Mouse (Mus musculus) neural tube, embryonic 10.5 days (tissue): ENCODE data around the gene Arrdc4.

Experiments used
- DNase-seq: peaks from one replicate; pipeline ENCODE4 v3.0.0-alpha.2; 2017; ENCODE audit warnings: low spot score; ENCODE audit errors: extremely low spot score

The Arrdc4 gene

DNA sequence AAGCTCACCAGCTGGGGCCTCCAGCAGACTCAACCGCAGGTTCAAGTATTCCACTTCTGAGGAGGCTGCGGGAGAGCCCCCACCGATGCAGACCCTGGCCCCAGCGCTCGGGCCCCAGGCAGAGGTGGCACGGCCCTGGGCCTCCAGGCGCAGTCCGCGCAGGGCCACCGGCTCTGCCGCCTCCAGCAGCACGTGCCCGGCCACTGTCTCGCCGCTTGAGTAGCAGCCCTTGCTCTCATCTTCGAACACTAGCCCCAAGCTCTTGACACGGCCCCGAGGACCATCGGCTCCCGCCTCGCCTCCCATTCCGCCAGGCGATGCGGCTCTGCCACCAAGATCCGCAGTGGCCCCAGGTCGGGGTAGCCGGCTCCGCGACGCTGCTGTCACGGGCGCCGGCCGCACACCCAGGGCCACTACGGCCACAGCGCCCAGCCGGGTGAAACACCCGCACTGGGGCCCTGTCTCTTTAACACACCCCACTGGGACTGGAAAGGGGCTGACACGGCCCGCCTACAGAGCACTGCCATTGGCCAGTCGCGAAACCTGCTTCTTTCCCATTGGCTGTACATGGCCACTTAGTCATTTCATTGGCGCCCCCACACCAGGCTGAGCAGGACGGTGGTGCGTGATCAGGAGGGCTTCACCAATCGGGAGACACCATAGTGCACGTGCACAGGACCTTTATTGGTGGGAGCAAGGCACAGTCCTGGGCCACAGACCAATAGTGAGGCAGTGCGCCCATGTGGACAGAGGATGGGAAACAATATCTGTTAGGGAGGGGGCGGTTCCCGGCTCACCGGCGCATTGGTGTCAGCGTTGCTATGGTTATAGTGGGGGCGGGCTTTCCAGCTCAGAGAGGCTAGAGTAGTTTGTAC lies at the start of gene Arrdc4:
Gene Arrdc4, minus strand, starts transcription at position 481 of the 875 bp plus-strand sequence.
- DNase-seq, result peak; percentile 98

DNA sequence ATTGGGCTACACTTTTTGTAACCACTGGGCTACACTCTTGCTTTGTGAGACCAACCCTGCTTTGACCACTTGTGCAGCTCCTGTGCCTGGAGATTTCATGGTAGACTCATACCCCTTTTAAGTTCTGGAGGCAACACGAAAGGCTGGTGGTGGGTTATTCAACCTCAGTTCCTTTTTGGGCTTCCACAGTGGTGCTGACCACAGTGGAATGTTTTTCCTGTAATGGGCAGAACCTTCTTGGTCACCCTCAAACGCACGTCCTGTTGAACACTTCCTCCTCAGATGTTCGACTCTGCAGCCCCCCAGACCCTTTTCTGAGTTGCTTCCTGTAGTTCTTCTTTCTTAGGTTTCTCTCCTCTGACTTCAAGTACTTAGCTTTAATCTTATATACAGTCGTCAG lies 46.5 kb upstream of the Arrdc4 start:
- no peak for DNase-seq

DNA sequence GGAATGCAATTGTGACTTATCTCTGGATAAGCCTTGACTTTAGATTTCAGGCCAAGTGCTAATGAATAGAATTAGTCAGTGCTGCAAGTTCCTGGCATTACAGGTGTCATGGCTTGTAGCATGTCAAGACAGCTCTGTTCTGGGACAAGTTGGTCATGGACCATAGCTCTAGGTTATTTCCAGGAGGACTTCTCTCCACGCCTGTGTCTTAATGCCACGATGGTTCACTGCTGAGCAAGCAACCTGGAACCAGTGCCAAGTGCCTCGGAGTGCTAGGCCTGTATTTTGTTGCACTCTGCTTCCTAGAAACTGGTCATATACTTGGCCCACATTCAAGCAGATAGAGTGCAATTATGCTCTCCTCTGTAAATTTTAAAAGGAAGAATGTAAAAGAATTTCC lies 39.7 kb upstream of the Arrdc4 start:
- DNase-seq, result no peak

DNA sequence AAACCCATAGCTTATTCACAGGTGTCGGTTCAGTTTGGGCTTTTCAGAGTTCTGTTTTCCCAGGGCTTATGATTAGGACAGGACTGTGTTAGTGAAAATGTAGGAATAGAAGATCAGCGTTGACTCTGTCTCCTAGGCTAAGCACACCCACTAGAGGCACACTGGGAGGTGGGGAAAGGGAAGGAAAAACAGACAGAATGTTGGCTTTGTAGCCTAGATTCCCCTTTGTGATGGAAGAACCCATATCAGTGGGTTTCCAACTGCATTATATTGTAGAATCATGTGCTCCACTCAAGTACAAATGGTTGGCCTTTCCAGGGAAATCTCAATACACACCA lies 22.7 kb upstream of the Arrdc4 start:
- DNase-seq, result no peak

DNA sequence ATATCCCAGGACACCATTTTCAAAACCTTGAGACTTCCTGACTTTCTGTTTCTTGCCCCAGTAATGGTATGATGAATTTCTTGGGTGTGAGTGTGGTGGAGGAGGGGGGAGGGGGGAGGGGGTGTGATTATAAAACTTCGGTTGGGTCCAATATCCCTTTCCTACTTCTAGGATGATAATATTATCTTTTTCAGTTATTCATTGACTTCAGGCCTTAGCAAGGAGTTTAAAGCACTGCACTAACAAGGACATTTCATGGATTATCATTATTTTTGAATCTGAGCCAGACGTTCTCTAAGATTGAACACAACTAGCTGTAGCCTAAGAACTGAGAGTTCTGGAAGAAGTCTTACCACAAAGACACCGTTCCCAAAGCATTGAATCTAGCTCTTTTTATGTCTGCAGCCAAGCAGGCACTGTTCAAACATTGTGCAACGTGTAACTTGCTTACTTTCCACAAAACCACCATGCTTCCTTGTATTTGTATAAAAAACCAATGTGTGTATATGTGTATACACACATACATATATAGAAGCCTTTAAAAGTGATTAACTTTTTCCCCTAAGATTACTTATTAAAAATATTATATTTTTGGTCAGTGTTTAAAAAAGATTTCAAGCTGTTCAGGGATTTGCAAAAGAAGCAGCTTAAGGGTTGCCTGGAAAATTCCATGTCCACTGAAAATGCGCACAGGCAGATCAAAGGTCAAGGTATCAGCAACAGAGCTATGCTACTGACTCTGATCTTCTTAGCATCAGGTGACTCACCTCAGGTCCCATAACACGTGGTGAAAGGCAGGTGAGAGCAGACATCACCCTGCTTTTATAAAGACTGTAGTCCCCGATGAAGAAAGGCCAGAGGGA lies 22.1 kb upstream of the Arrdc4 start:
- no peak for DNase-seq

DNA sequence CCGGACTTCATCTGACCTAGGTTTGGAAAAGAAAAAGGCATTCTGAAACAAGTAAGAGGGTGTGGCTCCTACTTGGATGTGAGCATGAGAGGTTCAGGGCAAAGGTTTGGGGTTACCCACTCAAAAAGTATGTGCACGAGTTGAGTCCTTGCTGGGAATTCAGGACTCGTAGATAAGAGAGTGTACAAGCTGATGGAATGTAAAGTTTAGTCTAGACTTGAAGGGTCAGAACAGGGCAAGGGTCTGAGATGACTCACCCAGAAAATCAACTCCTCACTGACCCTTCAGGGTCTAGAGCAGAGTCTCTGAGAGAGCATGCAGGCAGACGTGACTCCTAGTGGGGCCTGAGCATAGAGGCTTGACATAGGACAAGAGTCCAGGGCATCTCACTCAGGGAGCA lies 16.9 kb upstream of the Arrdc4 start:
- no peak for DNase-seq

DNA sequence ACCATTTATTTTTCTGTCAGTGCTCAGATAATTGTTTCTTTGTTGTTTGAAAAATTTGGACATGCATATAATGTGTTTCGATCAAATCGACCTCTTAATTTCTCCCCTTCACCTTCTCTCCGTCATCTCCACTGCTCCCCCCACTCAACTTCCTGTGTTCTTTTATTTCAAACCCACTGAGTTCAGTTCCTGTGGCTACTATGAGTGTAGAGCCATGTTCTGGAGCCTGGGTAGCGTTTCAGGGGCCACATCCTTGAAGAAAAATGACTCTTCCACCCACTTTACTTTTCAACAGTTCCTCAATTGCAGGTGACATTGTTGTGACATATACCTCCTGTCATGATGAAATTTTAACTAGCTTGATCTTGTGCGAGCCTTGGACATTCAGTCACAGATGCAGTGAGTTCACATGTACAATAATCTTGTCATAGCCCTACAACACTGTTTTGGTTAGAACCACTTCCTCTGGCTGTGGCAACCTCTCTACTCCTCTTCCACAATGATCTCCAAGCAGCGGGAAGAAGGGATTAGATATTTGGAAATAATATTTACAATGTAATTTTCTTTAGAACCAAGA lies 10.2 kb upstream of the Arrdc4 start:
- DNase-seq, result no peak

DNA sequence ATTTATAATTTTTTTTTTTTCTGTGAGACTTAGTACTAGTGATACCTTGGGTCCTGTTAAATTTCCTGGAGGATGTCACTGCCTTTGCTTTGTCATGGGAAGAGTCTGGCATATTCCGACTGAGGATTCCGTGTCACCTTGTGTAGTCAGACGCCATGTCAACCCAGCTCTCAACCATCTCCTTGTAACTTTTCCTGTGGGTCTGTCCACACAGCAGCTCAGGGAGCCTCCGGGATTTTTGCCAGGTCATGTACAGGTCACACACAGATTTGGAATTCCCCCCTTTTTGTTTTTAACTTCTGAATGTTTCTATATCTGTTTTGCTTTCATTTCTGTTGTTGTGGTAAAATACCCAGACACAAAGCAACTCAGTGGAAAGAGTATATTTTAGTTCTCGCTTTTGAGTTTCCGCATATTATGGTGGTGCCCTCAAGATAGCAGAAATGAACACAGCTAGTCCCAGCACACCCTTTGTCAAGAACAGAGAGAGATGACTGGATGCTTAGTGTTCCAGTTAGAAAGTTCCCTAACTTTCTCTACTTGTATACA lies 7.7 kb upstream of the Arrdc4 start:
- DNase-seq, result no peak

DNA sequence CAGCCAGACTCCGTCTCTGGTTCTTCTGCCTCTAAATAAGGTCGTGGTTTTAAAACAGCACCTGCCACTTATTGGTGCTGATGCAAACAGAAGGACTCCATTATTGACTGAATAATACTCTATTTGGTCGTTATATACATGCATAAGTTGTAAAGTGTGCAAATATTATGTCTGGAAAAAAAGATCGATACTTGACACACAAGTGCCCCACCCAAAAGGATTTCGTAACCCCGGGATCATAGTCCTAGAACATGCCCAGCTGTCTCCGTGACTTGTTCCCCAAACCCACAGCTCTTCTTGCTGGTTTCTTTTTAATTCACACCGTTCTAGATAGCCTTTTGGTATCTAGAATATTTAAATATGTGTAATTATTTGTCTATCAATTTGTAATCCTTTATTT lies 878 bp upstream of the Arrdc4 start:
- DNase-seq, result no peak

DNA sequence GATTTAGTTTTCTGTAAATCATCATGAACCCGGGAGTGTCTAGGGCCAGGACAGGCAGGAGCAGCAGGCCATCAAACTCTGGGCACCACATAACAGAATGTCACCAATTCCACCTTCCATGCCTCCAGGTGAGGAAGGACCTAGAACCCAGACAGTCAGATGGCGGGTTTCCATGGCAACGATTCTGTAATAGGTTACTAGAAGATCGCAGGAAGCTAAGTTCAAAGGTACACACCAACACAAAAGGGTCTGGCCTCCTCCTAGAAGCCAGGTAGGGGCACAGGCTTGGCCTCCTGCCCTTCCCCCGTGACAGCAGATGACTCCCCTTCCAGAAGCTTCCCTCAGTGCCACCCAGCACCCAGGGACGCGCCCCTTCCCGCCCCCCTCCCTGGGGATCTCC lies 680 bp downstream of the Arrdc4 start:
- no peak for DNase-seq

DNA sequence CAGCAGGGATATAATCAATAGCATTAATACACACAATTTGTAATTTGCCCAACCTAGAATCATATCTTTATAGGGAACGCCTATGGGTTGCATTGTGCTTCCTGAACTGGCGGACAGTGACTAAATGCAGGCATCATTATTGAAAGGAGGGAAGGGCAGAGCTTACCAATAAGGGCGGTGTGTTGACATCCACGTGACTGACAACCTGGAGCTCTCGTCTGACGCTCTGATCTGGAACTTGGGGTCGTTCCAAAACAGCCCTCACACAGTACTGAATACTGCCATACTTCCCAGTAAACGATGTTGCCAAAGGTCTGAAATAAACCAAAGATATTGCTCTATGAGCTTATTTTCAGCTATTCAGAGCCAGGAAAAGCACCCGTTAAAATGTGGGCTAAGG lies 4.4 kb downstream of the Arrdc4 start:
- no peak for DNase-seq

DNA sequence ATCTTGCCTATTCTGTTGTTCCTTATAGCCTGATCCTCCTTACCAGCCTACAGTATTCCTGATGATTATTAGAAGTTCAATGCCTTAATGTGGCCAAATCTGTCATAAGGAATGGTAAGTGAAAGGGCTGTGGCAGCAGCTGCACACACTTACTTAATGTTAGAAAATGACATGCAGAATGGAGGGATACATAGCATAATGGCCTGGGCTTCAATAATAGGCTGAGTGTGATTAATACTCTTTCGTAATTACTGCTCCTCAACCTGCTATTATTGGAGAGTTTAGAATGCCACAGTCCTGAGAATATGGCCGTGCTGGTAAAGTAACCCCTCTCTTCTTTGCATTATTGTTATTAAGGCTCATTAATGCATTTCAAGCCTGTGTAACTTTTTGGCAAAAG lies 4.8 kb downstream of the Arrdc4 start:
- DNase-seq, result no peak

DNA sequence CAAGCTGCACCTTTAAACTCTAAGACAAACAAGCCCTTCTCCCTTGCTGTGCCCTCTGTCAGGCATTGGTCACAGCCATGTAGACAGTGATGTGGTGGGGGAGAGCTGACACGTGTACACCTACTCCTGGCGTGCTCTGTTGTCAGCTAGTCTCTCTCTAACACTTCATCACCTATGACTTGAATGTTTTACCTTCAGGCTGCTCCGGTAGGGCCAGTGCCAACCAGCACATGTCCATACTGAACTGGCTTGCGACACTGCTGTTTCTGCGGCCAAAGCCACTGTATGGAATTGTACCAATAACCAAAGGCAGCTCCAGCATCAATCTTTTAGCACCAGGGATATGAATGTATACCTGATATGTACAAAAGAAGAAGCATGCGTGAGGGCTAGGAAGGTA lies 8.3 kb downstream of the Arrdc4 start:
- no peak for DNase-seq

DNA sequence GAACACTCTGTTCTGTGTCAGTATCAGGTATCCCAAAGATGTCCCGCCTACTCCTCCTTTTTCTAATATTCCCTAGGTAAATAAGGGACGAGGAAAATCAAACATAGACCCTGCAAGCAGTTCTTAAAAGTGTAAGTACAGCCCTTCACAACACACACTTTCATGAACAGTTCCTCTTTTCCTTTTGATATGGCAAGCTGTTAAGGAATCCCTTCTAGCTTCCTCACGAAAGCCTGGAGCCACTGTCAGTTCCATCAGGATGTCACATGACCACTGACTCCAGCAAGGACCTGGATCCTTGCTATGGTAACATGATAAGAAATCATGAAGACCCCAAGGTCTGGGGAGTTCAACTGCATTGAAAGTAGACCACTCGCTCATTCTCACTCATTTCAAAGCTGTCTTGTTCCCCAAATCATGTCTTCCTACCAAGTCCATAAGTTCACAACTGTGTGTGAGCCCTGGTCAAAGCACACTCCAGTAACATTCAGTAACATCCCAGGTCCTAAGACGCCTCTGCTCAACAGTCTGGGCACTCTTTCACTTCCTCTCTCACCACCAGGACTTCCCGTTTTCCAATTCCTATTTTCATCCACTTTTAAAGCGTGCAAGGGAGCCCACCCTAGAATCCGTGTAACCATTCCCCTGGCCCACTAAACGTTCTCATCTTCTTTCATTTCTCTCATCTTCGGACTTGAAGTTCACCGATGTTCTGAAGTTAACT lies 10.2 kb downstream of the Arrdc4 start:
- no peak for DNase-seq

DNA sequence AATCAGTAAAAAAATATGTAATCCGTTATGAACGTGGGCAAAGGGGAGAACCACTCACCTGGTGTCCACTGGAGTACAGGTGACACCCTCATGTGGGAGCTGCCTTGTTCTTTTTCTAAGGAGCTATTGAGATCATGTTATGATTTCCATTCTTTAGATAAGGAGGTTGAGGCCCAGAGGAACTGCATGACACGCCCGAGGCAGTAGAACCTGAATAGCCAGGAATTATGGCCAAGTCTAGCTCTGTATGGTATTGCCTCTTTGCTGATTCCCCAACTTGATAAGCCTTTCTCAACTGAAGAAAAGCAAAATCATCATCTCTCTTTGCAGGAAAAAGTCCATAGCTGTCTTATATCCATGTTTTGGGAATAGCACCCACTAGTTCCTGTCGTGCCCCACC lies 22.7 kb downstream of the Arrdc4 start:
- DNase-seq, result no peak

DNA sequence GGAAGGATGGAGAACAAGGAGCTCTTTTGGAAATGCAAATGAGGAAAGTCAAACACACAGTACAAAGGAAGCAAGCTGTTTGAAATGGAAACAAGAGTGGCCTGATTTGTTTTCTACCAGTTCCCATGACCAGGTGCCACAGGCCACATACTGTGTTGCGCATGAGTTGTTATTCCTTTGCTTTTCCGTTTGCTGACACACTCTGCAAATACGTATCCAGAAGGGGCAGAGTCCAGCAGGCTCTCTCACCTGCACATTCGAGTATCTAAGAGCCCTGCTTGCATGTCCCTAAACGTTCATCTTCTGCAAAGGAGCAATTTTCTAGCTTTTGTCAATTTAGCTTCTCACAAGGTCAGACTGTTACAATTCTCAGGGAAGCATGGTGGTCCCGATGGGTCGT lies 24.3 kb downstream of the Arrdc4 start:
- DNase-seq, result no peak

DNA sequence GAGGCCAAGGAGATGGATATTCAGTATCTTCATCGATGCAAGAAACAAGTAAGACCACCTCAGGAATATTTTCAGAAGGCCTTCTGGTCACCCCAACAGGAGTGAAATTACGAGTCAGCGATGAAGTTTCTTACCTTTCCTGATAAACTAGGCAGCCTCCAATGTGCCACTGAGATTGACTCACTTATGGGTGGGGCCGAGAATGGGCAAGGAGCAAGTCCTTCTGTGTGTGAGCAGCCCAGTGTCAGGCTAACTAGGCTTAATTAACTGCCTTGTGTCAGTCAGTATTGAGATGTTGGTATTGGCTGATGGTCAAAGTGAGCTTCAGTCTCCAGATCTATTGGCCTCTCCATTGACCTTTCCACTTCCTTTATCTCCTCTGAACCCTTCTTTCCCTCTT lies 27.5 kb downstream of the Arrdc4 start:
- no peak for DNase-seq

DNA sequence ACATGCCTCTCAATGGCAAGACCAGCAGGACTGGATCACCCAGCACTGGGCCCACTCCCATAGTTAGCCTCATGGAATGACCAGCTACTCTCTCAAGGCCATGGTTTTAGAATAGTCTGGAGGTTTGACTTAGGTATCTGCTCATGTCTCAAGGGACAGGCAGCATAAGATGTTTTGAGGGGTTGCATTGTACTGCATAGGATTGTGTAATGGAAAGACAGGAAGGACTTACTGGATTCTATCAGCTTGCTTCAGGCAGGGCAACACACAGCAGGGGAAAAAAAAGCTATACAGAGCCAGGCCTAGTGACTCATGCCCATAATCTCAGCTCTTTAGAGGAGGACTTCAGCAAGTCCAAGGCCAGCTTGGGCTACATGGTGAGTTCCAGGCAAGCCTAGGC lies 31.1 kb downstream of the Arrdc4 start:
- no peak for DNase-seq

DNA sequence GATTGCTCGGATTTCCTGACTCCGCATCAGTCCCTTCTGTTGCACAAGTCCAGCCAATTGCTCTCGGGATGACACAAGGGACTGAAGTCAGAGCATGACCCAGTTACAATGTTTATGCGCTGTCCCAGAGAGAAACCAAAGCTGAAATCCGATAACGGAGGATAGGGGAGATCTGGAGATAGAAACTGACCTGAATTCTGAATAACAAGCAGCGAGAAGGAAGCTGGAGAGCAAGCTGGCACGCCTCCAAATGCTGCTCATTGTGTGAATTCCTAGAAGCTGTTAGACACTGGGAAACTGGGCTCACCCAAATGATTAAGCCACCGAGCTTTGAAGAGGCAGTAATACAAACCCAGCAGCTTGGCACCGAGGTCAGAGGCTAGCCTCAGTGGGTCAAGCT lies 31.5 kb downstream of the Arrdc4 start:
- no peak for DNase-seq

DNA sequence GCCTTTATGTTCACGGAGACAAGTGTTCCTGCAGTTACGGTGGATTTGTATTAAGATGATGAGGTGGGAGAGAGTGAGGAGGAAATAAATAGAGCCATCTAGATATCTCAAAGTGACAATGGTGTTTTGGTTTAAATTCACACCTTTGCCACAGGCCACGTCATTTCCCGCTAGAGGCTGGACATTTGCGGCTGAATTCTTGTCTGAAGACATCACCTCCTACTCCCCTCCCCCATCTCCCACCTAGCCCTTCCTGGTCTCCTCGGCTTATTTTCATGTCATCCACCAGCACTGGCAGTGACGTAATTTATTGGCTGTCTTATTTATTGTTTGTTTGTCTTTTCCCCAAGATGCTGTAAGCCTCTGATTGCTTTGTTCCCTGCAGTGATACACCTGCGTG lies 32.1 kb downstream of the Arrdc4 start:
- DNase-seq, result no peak

DNA sequence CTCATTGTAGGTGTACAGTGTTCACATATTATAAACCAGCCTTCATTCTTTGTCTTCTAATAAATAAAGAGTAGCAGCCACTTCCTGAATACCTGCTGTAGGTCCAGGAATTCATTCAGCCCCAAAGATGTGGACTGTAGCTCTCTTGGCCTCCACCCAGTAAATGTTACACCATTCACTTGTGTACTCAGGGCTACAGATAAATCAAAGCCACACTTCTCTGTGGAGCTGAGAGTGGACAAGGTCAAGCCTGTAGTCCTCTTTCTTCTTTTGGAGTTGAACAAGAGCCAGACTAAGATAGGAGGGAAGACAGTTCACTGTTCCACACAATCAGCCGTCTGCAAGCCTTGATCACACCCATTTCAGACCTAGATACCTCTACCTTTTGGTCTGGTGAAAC lies 36.1 kb downstream of the Arrdc4 start:
- no peak for DNase-seq
